Mouse (Mus musculus): ENCODE results near the gene Phc3. TPM values are rescaled to one million over a fixed set of nuclear protein-coding genes. Genes with fewer than 3 reads are reported as not detected.

Phc3 gene
- polyA plus RNA-seq, 1 experiment: 25.9 TPM

DNA sequence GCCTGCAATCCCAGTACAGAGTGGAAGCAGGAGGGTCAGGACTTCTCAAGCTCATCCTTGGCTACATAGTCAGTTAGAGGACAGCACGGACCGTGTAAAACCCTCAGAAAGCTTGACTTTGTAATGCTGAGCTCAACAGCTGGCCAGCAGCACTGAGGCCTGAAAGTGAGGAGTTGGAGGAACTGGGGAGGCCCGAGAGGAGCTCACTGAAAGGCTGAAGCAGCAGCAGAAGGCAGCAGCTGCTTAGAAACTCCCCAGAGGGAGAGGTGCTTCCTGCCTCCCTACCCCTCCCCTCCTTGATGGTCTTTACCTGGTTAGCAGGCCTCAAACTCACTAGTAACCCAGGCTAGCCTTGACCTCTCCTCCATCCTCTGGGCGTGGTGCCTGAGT lies 30.8 kb upstream of the Phc3 start:
- peaks cover 7% of the 10 kb centered on the region; the same call in 1 of the 2 replicates for H3K4me1 ChIP-seq (ENCODE audit: control insufficient read depth, insufficient read depth, low read length)
- H3K27me3 ChIP-seq (ENCODE audit: control insufficient read depth, insufficient read depth, low read length): no peaks in the 10 kb centered on the region
- no peak for DNase-seq
- WGBS: 36% methylated on average over 4 of the region's 4 CpGs
- TF ChIP-seq CTCF (IDR thresholded peaks at IDR 0.05; ENCODE audit: borderline replicate concordance, insufficient read depth, low read depth, low read length) (no peak), POLR2A (IDR thresholded peaks at IDR 0.05; ENCODE audit: borderline replicate concordance, insufficient read depth, low read length) (no peak)
- H3K4me3 ChIP-seq (replicated peaks; ENCODE audit: insufficient read depth, low read depth, low read length): no peak overlapping the region
- H3K27ac ChIP-seq (ENCODE audit: insufficient read depth, low read length): no peak overlapping the region; the same call in 1 of the 2 replicates

DNA sequence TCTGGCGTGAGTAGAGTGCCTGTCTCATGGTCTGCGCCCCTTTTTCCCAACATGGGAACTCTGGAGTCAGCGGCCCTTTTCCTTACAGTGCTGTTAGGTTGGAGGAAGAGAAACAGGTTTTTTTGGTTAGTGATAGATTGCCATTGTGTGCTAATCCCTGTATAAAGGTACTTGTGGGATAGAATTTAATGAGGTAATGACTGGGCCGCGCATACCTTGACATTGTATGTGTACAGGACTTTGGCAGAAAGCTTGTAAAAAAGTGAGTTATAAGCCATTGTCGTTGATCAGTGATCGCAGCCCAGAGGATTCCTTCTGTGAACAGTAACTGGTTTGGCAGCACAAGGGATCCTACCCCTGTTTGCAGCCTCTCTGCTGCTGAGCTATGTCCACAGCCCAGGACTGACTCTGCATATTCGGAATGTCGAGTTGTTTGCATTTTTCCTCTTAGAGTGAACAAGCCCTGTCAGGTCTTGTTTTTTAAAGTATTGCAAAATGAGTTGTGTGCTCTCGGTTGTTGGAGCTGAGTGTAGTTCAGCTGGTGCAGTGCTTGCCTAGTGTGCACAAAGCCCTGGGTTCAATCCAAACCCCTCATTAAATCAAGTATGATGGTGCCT lies 30.3 kb upstream of the Phc3 start:
- TF ChIP-seq CTCF (IDR thresholded peaks at IDR 0.05; ENCODE audit: borderline replicate concordance, insufficient read depth, low read depth, low read length) (no peak), POLR2A (IDR thresholded peaks at IDR 0.05; ENCODE audit: borderline replicate concordance, insufficient read depth, low read length) (no peak)
- Histone ChIP-seq H3K4me1 (ENCODE audit: control insufficient read depth, insufficient read depth, low read length) (peaks cover 7% of the 10 kb centered on the region; the same call in 1 of the 2 replicates), H3K27ac (ENCODE audit: insufficient read depth, low read length) (no peak overlapping the region; the same call in 1 of the 2 replicates), H3K4me3 (replicated peaks; ENCODE audit: insufficient read depth, low read depth, low read length) (no peak overlapping the region), H3K27me3 (ENCODE audit: control insufficient read depth, insufficient read depth, low read length) (no peaks in the 10 kb centered on the region)
- no peak for DNase-seq
- whole genome bisulfite sequencing: 61% methylated on average over 10 of the region's 10 CpGs

DNA sequence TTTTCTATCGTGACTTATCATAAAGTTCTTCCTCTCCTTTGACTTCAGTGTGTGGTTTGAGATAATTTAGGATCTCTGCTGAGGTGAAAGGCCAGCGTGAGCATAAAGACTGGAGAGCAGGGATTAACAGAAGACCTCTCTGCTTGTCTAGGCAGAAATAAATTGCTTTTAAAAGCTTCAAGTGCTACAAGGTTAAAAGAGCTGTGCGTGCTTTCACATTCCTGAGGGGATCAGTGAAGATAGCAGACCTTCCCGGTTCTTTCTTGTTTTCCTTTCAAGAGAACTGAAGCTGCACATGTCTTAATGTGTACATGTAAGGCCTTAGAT lies 27.4 kb upstream of the Phc3 start:
- Histone ChIP-seq H3K4me3 (replicated peaks; ENCODE audit: insufficient read depth, low read depth, low read length) (peak overlapping the region; percentile 79), H3K27ac (ENCODE audit: insufficient read depth, low read length) (no peak overlapping the region), H3K4me1 (ENCODE audit: control insufficient read depth, insufficient read depth, low read length) (peaks cover 7% of the 10 kb centered on the region; the same call in 1 of the 2 replicates), H3K27me3 (ENCODE audit: control insufficient read depth, insufficient read depth, low read length) (no peaks in the 10 kb centered on the region)
- 13% methylated on average over 4 of the region's 4 CpGs for WGBS
- no peak for DNase-seq
- TF ChIP-seq POLR2A (IDR thresholded peaks at IDR 0.05; ENCODE audit: borderline replicate concordance, insufficient read depth, low read length) (no peak), CTCF (IDR thresholded peaks at IDR 0.05; ENCODE audit: borderline replicate concordance, insufficient read depth, low read depth, low read length) (no peak)

DNA sequence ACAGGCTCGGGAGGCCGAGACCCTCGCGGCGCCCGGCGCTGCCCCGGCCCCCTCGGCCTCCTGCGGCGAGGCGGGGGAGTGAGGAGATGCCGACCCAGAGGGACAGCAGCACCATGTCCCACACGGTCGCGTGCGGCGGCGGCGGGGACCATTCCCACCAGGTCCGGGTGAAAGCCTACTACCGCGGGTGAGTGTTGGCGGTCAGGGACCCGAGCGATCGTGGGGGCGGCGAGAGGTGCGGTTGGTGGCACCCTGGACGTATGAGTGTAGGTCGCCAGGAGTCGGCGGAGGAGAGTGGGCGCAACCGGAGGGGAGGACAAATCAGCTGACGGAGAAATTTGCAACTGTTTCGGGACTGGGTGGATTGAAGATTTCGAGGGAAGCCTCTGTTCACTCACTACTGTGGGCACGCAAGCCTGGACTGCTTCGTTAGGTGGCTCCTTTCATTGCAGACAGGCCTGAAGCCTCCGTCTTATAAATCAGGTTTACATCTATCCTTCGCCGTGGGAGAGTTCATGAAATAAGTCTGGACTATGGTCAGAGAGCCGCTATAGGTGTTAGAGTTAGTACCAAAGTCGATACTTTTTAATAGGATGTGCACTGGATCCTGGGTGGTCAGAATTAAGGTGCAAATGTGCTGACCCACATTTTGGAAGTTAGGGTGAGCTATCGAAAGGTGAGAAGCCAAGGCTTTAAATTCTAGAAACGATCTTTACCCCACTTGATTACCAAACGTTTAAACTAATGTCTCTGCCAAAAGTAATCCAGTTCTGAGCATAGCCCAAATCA lies 26.9 kb upstream of the Phc3 start:
- Histone ChIP-seq H3K27ac (ENCODE audit: insufficient read depth, low read length) (peak overlapping the region; percentile 28), H3K4me1 (ENCODE audit: control insufficient read depth, insufficient read depth, low read length) (peaks cover 7% of the 10 kb centered on the region; the same call in 1 of the 2 replicates)
- WGBS: under 1% methylated on average over 49 of the region's 49 CpGs

DNA sequence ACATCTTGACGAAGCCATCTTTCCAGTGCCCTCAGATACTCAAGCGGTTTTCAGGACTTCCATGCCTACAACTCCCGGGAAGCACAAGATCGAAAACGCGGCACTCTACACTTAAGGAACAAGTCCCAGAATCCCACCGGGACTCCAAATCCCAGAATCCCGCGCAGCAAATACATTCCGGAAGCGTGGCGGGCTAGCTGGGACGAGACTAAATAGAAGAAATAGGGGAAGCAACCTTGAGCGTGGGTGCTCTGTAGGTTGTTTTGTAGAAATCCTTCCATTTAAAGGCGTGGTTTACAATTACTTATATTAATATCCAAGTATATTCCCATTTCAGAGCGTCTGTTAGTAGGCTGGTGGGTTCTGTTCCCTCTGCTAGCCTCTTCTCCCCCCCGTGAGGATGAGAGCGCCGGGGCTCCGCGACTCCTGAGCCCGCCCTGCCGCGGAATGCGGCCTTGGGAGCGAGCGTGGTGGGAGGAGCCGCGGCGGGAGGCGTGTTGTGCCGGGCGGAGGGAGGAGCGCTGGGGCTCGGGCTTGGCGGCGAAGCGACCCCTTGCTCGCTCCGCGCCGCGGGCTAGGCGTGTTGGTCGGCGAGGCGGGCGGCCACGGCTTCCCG lies 26.2 kb upstream of the Phc3 start, which contains the start of gene Prkci:
Gene Prkci, plus strand, starts transcription at position 465 of the 616 bp plus-strand sequence.
- H3K4me3 ChIP-seq (replicated peaks; ENCODE audit: insufficient read depth, low read depth, low read length): peak within 1 kb of the TSS; percentile 79
- peaks cover 7% of the 10 kb centered on the region; the same call in 1 of the 2 replicates for H3K4me1 ChIP-seq (ENCODE audit: control insufficient read depth, insufficient read depth, low read length)
- under 1% methylated on average over 49 of the region's 50 CpGs for WGBS
- no peaks in the 10 kb centered on the region for H3K27me3 ChIP-seq (ENCODE audit: control insufficient read depth, insufficient read depth, low read length)
- peak within 1 kb of the TSS; percentile 28 for H3K27ac ChIP-seq (ENCODE audit: insufficient read depth, low read length)
- TF ChIP-seq CTCF (IDR thresholded peaks at IDR 0.05; ENCODE audit: borderline replicate concordance, insufficient read depth, low read depth, low read length): no peak
- TF ChIP-seq POLR2A (IDR thresholded peaks at IDR 0.05; ENCODE audit: borderline replicate concordance, insufficient read depth, low read length): peak; percentile 67
- DNase-seq: peak; percentile 91 to 92

More for the DNA sequence above, 26.9 kb upstream of the Phc3 start:
- Histone ChIP-seq H3K4me3 (replicated peaks; ENCODE audit: insufficient read depth, low read depth, low read length) (peak overlapping the region; percentile 79), H3K27me3 (ENCODE audit: control insufficient read depth, insufficient read depth, low read length) (no peaks in the 10 kb centered on the region)
- DNase-seq: no peak
- TF ChIP-seq CTCF (IDR thresholded peaks at IDR 0.05; ENCODE audit: borderline replicate concordance, insufficient read depth, low read depth, low read length): no peak
- no peak for TF ChIP-seq POLR2A (IDR thresholded peaks at IDR 0.05; ENCODE audit: borderline replicate concordance, insufficient read depth, low read length)

DNA sequence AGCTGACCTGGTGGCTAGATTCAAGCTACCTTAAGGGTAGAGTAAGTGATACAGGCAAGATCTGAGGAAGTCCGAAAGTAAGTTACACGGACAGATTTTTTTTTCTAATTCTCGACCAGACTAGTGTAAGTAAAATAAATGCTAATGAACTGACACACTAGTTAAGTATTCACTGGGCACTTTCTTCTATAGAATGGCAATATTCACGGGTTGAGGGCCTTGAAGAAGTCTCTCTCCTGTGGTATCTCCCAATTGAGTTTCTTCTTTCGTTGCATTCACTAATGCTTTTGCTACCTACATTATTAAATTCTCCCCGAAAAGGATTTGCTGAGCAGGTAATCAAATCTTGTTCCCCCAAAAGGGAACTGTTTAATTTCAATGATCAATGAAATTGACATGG lies 25.6 kb upstream of the Phc3 start:
- Histone ChIP-seq H3K4me3 (replicated peaks; ENCODE audit: insufficient read depth, low read depth, low read length) (peak overlapping the region; percentile 79), H3K4me1 (ENCODE audit: control insufficient read depth, insufficient read depth, low read length) (peaks cover 2% of the 10 kb centered on the region; the same call in 1 of the 2 replicates), H3K27me3 (ENCODE audit: control insufficient read depth, insufficient read depth, low read length) (no peaks in the 10 kb centered on the region), H3K27ac (ENCODE audit: insufficient read depth, low read length) (no peak overlapping the region)
- no peak for DNase-seq
- 16% methylated on average over 6 of the region's 6 CpGs for WGBS
- TF ChIP-seq POLR2A (IDR thresholded peaks at IDR 0.05; ENCODE audit: borderline replicate concordance, insufficient read depth, low read length): no peak

DNA sequence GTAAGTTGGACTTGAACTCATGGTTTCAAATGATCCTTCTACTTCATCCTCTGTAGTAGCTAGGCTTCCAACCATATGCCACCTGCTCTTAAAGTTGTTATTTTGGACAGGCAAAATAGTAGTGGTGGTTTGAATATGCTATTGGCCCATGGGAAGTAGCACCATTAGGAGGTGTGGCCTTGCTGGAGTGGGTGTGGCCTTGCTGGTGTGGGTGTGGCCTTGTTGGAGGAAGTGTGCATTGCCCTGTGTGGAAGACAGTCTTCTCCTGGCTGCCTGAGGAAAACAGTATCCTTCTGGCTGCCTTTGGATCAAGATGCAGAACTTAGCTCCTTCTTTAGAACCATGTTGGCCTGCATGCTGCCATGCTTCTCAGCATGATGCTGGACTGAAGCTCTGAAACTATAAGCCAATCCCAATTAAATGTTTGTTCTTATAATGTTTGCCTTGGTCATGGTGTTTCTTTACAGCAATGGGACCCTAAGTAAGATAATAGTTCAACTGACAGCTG lies 23.9 kb upstream of the Phc3 start:
- H3K4me3 ChIP-seq (replicated peaks; ENCODE audit: insufficient read depth, low read depth, low read length): no peak overlapping the region
- no peaks in the 10 kb centered on the region for H3K27me3 ChIP-seq (ENCODE audit: control insufficient read depth, insufficient read depth, low read length)
- no peak overlapping the region for H3K27ac ChIP-seq (ENCODE audit: insufficient read depth, low read length)
- DNase-seq: no peak
- TF ChIP-seq POLR2A (IDR thresholded peaks at IDR 0.05; ENCODE audit: borderline replicate concordance, insufficient read depth, low read length) (no peak), CTCF (IDR thresholded peaks at IDR 0.05; ENCODE audit: borderline replicate concordance, insufficient read depth, low read depth, low read length) (no peak)
- H3K4me1 ChIP-seq (ENCODE audit: control insufficient read depth, insufficient read depth, low read length): no peaks in the 10 kb centered on the region
